Mouse (Mus musculus) brain, adult 2 months (tissue): ENCODE results near the gene Pltp.
"Not testable (repeated sequence)": the region's sequence is repeated elsewhere in the genome, so short reads cannot be mapped to it uniquely, and the experiment has no call there.

Source experiments
- DNase-seq: peaks from one replicate; pipeline ENCODE4 v3.0.0; 2011; ENCODE audit warnings: low read depth, low spot score

Gene Pltp

GRCm38 (mm10) chr2:164878509-164879227, 21.2 kb upstream of the Pltp start:
- peak; percentile 88 for DNase-seq

GRCm38 (mm10) chr2:164877376-164878215, 20.1 kb upstream of the Pltp start:
- not testable (repeated sequence) for DNase-seq

GRCm38 (mm10) chr2:164875648-164876047, 18.1 kb upstream of the Pltp start:
- DNase-seq = not testable (repeated sequence)

DNA sequence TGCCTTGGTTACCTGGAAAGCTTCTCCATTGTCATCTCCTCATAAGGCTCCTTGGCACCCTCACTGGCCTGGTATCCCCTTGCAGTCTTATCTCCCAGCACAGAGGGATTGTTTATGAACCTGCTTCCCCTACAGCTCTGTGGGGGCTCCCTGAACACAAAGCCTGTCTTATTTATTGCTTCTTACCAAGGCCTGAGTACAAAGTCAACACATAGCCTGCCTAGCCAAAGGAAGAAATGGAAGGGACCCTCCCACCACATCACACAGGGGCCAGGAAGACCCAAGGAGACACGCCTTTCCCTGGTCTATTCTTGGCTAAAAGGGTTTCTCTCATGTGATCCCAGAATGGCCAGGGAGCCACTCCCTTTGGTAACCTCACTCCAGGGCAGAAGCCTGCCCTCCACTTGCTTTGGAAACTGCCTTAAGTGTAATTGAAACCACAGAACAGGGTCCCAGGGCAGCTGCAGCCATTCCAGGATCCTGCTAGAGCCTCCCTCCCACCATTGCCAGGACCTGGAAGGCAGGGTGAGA, 16.8 kb upstream of the Pltp start:
- DNase-seq = no peak

- no peak for DNase-seq
These were observed 16.1 kb upstream of the Pltp start for GRCm38 (mm10) chr2:164873621-164874020.

GRCm38 (mm10) chr2:164871602-164872303, 14.2 kb upstream of the Pltp start:
- DNase-seq = no peak

DNA sequence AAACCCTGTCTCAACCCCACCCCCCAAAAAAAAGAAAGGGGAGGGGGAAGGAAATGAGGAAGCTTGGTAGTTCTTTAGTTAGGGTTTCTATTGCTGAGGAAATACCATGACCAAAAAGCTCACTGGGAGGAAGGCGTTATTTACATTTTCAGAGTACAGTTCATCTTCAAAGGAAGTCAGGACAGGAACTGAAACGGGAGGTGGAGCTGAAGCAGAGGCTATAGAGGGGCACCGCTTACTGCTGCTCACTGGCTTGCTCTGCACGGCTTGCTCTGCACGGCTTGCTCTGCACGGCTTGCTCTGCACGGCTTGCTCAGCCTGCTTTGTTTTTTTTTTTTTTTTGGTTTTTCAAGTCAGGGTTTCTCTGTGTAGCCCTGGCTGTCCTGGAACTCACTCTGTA, 11.0 kb upstream of the Pltp start:
- DNase-seq = no peak

GRCm38 (mm10) chr2:164867566-164867965, 10.1 kb upstream of the Pltp start:
- no peak for DNase-seq

GRCm38 (mm10) chr2:164866741-164867551, 9.4 kb upstream of the Pltp start:
- DNase-seq = peak; percentile 29

DNA sequence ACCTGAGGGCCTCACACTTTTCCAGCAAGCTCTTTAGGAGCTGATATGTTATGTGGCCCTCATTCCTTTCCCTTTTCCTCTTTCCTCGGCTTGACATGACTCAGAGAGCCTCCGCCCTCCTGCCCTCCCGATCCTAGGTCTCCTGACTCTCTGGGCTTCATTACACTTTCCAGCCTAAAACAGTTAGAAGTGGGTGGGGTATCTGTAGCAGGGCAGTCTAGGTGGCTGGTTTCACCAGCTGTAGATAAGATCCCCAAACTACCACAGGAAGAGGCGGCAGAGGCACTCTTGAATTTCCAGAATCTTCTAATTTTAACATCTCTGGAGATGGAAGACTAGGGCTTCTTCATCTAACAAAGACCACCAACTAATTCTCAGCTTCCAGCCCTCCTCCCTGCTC, 7.1 kb upstream of the Pltp start:
- DNase-seq = no peak

GRCm38 (mm10) chr2:164863411-164863810, 5.9 kb upstream of the Pltp start:
- not testable (repeated sequence) for DNase-seq

- DNase-seq = peak; percentile 27
These were observed 4.8 kb upstream of the Pltp start for GRCm38 (mm10) chr2:164862179-164862861.

GRCm38 (mm10) chr2:164861094-164861493, 3.6 kb upstream of the Pltp start:
- DNase-seq = no peak

DNA sequence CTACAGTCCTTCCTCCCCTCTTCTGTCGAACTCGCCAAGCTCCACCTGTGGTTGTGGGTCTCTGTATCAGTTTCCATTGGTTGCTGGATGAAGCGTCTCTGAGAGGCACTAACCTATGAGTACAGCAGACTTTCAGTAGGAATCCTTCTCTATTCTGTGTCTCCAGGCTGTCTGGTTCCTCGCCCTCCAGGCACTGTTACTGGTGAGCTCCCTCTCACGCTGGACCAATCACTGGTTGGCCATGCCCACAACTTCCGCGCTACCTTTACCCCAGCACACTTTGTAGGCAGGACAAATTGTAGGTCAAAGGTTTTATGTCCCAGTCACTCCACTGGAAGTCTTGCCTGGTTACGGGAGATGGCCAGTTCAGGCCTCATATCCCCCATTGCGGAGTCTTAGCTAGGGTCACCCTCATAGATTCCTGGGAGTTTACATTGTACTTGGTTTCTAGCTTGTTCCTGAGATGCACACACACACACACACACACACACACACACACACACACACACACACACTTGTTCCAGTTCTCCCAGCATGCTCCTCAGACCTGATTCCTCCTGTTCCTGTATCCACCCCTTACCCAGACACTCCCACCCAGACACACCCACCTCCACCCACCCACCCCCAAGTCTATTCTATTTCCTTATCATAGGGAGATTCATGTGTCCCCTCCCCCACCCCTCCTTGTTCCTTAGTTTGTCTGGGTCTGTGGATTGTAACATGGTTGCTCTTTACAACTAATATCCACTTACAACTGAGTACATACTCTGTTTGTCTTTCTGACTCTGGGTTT, 2.3 kb upstream of the Pltp start:
- DNase-seq = no peak

DNA sequence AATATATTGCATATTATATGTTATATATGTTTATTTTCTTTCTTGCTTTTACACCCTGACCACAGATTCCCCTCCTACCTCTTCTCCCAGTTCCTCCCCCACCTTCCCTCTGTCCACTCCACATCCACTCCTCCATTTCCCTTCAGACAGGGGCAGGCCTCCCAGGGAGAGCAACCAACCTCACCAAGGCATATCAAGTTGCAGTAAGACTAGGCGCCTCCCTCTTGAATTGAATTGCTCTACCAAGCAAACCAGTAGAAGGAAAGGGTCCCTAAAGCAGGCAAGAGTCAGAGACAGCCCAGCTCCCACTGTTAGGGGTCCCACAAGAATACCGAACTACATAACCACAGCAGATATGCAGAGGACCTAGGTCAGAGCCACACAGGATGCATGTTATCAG, 1.6 kb upstream of the Pltp start:
- no peak for DNase-seq

GRCm38 (mm10) chr2:164857842-164858553, 487 bp upstream of the Pltp start:
- DNase-seq = no peak

- peak; percentile 36 for DNase-seq
These were observed 1.0 kb downstream of the Pltp start for GRCm38 (mm10) chr2:164856309-164857100.

- DNase-seq = not testable (repeated sequence)
These were observed 1.9 kb downstream of the Pltp start for GRCm38 (mm10) chr2:164855572-164855971.
